Mouse (Mus musculus): Measurements from ENCODE around the gene Adgrf4. TPM values are rescaled to one million over a fixed set of nuclear protein-coding genes. Genes with fewer than 3 reads are reported as not detected.

Gene Adgrf4
- polyA plus RNA-seq, 1 experiment from 2014 or later: not detected

DNA sequence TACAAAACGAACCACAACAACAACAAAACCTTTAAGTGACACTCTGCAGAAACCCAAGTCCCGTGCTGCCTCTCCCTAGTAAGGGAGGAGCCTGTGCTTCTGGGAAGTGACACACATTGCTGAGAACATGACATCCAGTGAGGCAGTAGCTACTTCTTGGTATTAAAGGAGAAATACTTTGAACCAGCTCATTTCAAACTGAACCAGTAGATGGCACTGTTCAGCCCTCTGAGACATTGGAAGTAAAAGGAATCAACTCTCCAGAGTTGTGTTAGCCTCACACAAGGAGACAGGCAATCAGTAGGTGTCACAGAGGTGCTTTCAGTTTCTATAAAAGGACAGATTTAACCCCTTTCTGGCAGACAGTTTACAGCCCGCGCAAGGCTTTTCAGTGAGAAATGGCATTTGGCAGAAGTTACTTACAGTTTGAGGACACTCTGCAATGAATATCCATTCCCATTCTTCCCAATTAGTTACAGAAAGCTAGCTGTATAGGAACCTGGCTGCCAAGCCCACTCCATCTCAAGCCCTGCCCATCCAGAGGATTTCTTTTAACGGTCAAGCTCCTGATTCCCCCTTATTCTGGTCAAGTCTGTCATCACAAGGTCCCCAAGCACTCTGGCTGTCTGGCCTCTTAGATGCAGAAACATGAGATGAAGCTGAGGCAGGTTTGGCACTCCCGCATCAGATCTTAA lies 78.9 kb downstream of the Adgrf4 start:
- H3K27me3 ChIP-seq: no peaks in the 10 kb centered on the region
- H3K9ac ChIP-seq: no peak overlapping the region
- 35% methylated on average over 6 of the region's 6 CpGs for WGBS
- no peaks in the 10 kb centered on the region for H3K36me3 ChIP-seq (replicated peaks)
- no peaks in the 10 kb centered on the region for H3K9me3 ChIP-seq
- H3K4me1 ChIP-seq: peaks cover 2% of the 10 kb centered on the region; the same call in 1 of the 2 replicates
- no peak overlapping the region for H3K4me2 ChIP-seq
- peak; percentile 56; the same call in 1 of the 2 replicates for ATAC-seq (ENCODE audit: low FRiP score)
- H3K27ac ChIP-seq: no peak overlapping the region
- H3K4me3 ChIP-seq (replicated peaks): no peak overlapping the region

DNA sequence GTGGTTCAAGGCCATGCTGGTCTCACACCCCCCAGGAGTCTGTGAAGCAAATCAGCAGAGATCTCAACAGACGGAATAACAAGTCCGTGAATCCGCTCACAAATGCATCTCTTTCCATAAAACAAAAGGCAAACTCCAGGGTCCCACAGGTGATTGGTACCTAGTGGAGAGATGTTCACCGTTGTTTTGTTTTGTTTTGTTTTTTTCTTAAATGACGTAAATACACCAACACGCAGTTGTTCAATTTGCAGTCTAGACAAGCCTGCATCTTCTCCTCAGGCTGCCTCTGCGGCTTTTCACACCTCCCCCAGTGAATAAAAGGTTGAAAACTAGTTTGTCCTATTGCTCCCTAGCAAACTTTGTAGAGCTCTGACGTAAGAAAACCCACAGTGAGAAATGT lies 80.8 kb downstream of the Adgrf4 start, which contains the start of gene Opn5:
Gene Opn5, minus strand, starts transcription at position 101 of the 400 bp plus-strand sequence.
- WGBS: 82% methylated on average over 8 of the region's 8 CpGs
- H3K27ac ChIP-seq: no peak within 1 kb of the TSS

DNA sequence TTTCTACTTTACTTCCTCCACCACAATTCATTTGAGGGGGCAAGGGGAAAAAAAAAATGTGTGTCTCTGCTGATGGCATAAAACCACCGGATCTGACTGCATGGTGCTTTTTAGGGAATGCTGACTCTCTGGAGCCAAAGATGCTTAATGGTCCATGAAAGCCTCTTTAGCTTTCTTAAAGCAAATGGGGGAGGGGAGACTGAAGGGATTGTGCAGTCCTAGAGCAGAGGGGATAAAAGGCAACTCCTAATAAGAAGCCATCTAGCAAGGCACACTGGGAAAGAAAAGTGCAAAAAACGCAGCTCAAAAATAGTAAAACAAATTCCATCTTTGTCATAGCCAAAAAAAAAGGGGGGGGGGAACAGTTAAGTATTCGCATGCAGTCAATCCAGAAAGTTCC lies 83.8 kb downstream of the Adgrf4 start:
- H3K27ac ChIP-seq: no peak overlapping the region
- WGBS: 13% methylated on average over 3 of the region's 3 CpGs
- no peak for ATAC-seq (ENCODE audit: low FRiP score)

More for the DNA sequence above, 80.8 kb downstream of the Adgrf4 start, which contains the start of gene Opn5:
- H3K9me3 ChIP-seq: no peaks in the 10 kb centered on the region
- ATAC-seq (ENCODE audit: low FRiP score): no peak
- peaks cover 3% of the 10 kb centered on the region; the same call in 1 of the 2 replicates for H3K4me1 ChIP-seq
- no peak within 1 kb of the TSS for H3K4me2 ChIP-seq
- H3K4me3 ChIP-seq (replicated peaks): no peak within 1 kb of the TSS
- H3K27me3 ChIP-seq: no peaks in the 10 kb centered on the region
- H3K36me3 ChIP-seq (replicated peaks): no peaks in the 10 kb centered on the region
- no peak within 1 kb of the TSS for H3K9ac ChIP-seq

More for the DNA sequence above, 83.8 kb downstream of the Adgrf4 start:
- Histone ChIP-seq H3K4me3 (replicated peaks) (no peak overlapping the region), H3K27me3 (no peaks in the 10 kb centered on the region), H3K4me1 (peaks cover 3% of the 10 kb centered on the region; the same call in 1 of the 2 replicates), H3K36me3 (replicated peaks) (no peaks in the 10 kb centered on the region), H3K9ac (no peak overlapping the region), H3K4me2 (no peak overlapping the region), H3K9me3 (no peaks in the 10 kb centered on the region)

Other genes with a start within 250 kb of the Adgrf4 start
- not detected in 2 replicates for gene Opn5, start 80.9 kb downstream of the Adgrf4 start, polyA plus RNA-seq (2016; fragmentation: Nextera tagmentation; extraction: Ambion mirVana)
- 0.13 TPM in 1 of 2 replicates, not detected in the other for gene Adgrf2, start 49.9 kb upstream of the Adgrf4 start, polyA plus RNA-seq (2016; fragmentation: Nextera tagmentation; extraction: Ambion mirVana)
- 10.7 and 14.2 TPM in 2 replicates for gene Cd2ap, start 184.4 kb upstream of the Adgrf4 start, polyA plus RNA-seq (2016; fragmentation: Nextera tagmentation; extraction: Ambion mirVana)

Measured in forebrain, embryonic 12.5 days (tissue).